Comparison of ENCODE assay signal across 9 mouse cellular contexts in the genomic region with DNA sequence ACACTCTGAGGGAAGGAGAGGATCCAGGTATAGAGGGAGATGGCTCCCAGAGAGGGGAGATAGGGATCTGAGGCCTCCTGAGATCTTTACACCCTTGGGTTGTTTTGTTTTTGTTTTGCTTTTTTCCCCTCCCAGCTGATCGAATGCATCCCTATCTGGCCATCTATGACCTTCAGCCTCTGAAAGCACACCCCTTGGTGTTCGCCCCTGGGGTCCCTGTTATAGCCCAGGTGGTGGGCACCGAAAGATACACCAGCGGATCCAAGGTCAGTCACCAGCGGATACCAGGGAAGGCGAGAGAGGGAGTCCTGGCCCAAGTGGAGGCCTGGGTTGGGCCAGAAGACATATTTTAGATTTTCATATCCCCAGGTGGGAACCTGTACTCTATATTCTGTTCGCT. TPM values are rescaled to one million over a fixed set of nuclear protein-coding genes. Genes with fewer than 3 reads are reported as not detected.
DNase-seq lines count a peak whose midpoint lies in the region; ATAC-seq and TF ChIP-seq lines count a peak whose summit lies in the region.
"Had no signal": no experiment of that assay in that cellular context is flagged by ENCODE, and none has a peak within 500 bp of the region (broad histone marks: within the 10 kb centered on the region; RNA-seq: fewer than 3 reads in every experiment).

No protein-coding gene starts in this region.

- H3K4me1 ChIP-seq in forebrain, embryonic 11.5 days (replicated peaks; ENCODE audit: control insufficient read depth, insufficient read depth, low read length): 0 out of 2 replicates have a peak, but pooled peaks cover 2% of the 10 kb centered on the region
- H3K4me1 ChIP-seq in limb, embryonic 12.5 days (replicated peaks): no peaks in the 10 kb centered on the region
- peaks cover 19% of the 10 kb centered on the region for H3K4me1 ChIP-seq in neural tube, embryonic 15.5 days

- H3K27ac ChIP-seq in left cerebral cortex, adult 2 months: no peak overlapping the region
- H3K27ac ChIP-seq in forebrain, embryonic 11.5 days (ENCODE audit: low read depth, low read length): no peak overlapping the region
- H3K27ac ChIP-seq in limb, embryonic 12.5 days: no peak overlapping the region
- 0 out of 2 replicates have a peak overlapping the region, but pooled peaks have one; percentile 43 for H3K27ac ChIP-seq in neural tube, embryonic 15.5 days (replicated peaks)

- intact Hi-C loops in left cerebral cortex, adult 2 months (cut with DNase I): loop anchor here (2.0 kb wide), 2 partner anchors 22 to 64 kb away; a partner anchor contains a TSS

- H3K9ac ChIP-seq in forebrain, embryonic 11.5 days (ENCODE audit: low read length): no peak overlapping the region
- no peak overlapping the region for H3K9ac ChIP-seq in limb, embryonic 12.5 days (replicated peaks)
- H3K9ac ChIP-seq in neural tube, embryonic 15.5 days (replicated peaks): 0 out of 2 replicates have a peak overlapping the region, but pooled peaks have one; percentile 67

- H3K36me3 ChIP-seq in forebrain, embryonic 11.5 days (ENCODE audit: control insufficient read depth, insufficient read depth, low read length): no peaks in the 10 kb centered on the region
- no peaks in the 10 kb centered on the region for H3K36me3 ChIP-seq in limb, embryonic 12.5 days
- H3K36me3 ChIP-seq in neural tube, embryonic 15.5 days: peaks cover 3% of the 10 kb centered on the region; the same call in 1 of the 2 replicates

- no peak for ATAC-seq in forebrain, embryonic 11.5 days (replicated peaks; ENCODE audit: low FRiP score)
- ATAC-seq in limb, embryonic 12.5 days (ENCODE audit: insufficient number of reproducible peaks, insufficient read depth, low FRiP score, low TSS enrichment, low read depth): no peak
- no peak for ATAC-seq in neural tube, embryonic 15.5 days (ENCODE audit: low FRiP score)
- no peak for ATAC-seq in monocyte, adult 5-6 weeks (replicated peaks; ENCODE audit: insufficient number of reproducible peaks, low FRiP score, low TSS enrichment, poor library complexity, severe bottlenecking)

- no peak for DNase-seq in left cerebral cortex, adult 2 months (ENCODE audit: extremely low spot score in 1 of 2, low spot score in 2 of 2)
- DNase-seq in left cerebral cortex, adult 9 months (ENCODE audit: low spot score in 2 of 2): no peak
- DNase-seq in forebrain, embryonic 11.5 days (ENCODE audit: low spot score): no peak
- no peak for DNase-seq in spleen, postnatal 36 days (ENCODE audit: low spot score in 2 of 2)
- DNase-seq in frontal cortex, adult 2 months (ENCODE audit: extremely low spot score in 1 of 2, low spot score in 1 of 2): no peak
- DNase-seq: kidney, adult 11 months had no signal

- peak overlapping the region; percentile 60 for H3K4me3 ChIP-seq in left cerebral cortex, adult 2 months
- peak overlapping the region; percentile 49 for H3K4me3 ChIP-seq in forebrain, embryonic 11.5 days (ENCODE audit: low read depth, low read length)
- H3K4me3 ChIP-seq in limb, embryonic 12.5 days (replicated peaks): peak overlapping the region; percentile 61; the same call in 1 of the 2 replicates
- H3K4me3 ChIP-seq in neural tube, embryonic 15.5 days (replicated peaks): peak overlapping the region; percentile 67

- TF ChIP-seq CTCF in left cerebral cortex, adult 2 months (IDR thresholded peaks at IDR 0.05): no peak

- no peaks in the 10 kb centered on the region for H3K9me3 ChIP-seq in forebrain, embryonic 11.5 days (ENCODE audit: control insufficient read depth, low read length)
- no peaks in the 10 kb centered on the region for H3K9me3 ChIP-seq in limb, embryonic 12.5 days
- no peaks in the 10 kb centered on the region for H3K9me3 ChIP-seq in neural tube, embryonic 15.5 days (replicated peaks)

- H3K27me3 ChIP-seq in forebrain, embryonic 11.5 days (ENCODE audit: control insufficient read depth, insufficient read depth, low read length): peaks cover 4% of the 10 kb centered on the region; the same call in 1 of the 2 replicates
- H3K27me3 ChIP-seq in limb, embryonic 12.5 days: peaks cover 54% of the 10 kb centered on the region
- no peaks in the 10 kb centered on the region; the same call in none of the 2 replicates for H3K27me3 ChIP-seq in neural tube, embryonic 15.5 days (replicated peaks)

- 91% methylated on average over 7 of the region's 7 CpGs for WGBS in forebrain, embryonic 11.5 days
- 87% methylated on average over 7 of the region's 7 CpGs for WGBS in limb, embryonic 12.5 days
- WGBS in neural tube, embryonic 15.5 days: 89% methylated on average over 7 of the region's 7 CpGs

- no peak overlapping the region; the same call in 1 of the 2 replicates for H3K4me2 ChIP-seq in forebrain, embryonic 11.5 days (ENCODE audit: low read depth, low read length, severe bottlenecking)
- H3K4me2 ChIP-seq in limb, embryonic 12.5 days: peak overlapping the region; percentile 92
- peak overlapping the region; percentile 82 for H3K4me2 ChIP-seq in neural tube, embryonic 15.5 days

RNA-seq across cellular contexts. Expression of a gene that starts 1.1 kb away (rescaled TPM):
- 10 to 100 TPM; 12.8 to 13.6 TPM for total RNA-seq in left cerebral cortex, adult 2 months (2021)
- 3.2 and 3.8 TPM in 2 replicates for polyA plus RNA-seq in forebrain, embryonic 11.5 days (2014; fragmentation: Nextera tagmentation; extraction: Ambion mirVana)
- 4.4 and 4.5 TPM in 2 replicates for polyA plus RNA-seq in limb, embryonic 12.5 days (2016; fragmentation: Nextera tagmentation; extraction: Ambion mirVana)
- 16.1 and 18.1 TPM in 2 replicates for polyA plus RNA-seq in neural tube, embryonic 15.5 days (2015; fragmentation: Nextera tagmentation; extraction: Ambion mirVana)
- polyA plus RNA-seq in frontal cortex, adult 2 months (2012; rRNA removed): 23.4 and 28.6 TPM in 2 replicates
- total RNA-seq in monocyte, adult 5-6 weeks (2017): 5.1 to 22.0 TPM (median 11.1 TPM) in 3 replicates

RNA-seq across cellular contexts. Expression of a gene that starts 8.2 kb away (rescaled TPM):
- not detected for total RNA-seq in left cerebral cortex, adult 2 months (2021)
- not detected in 2 replicates for polyA plus RNA-seq in forebrain, embryonic 11.5 days (2014; fragmentation: Nextera tagmentation; extraction: Ambion mirVana)
- polyA plus RNA-seq in limb, embryonic 12.5 days (2016; fragmentation: Nextera tagmentation; extraction: Ambion mirVana): not detected in 2 replicates
- not detected in 2 replicates for polyA plus RNA-seq in neural tube, embryonic 15.5 days (2015; fragmentation: Nextera tagmentation; extraction: Ambion mirVana)
- not detected in 2 replicates for polyA plus RNA-seq in frontal cortex, adult 2 months (2012; rRNA removed)
- total RNA-seq in monocyte, adult 5-6 weeks (2017): not detected in 3 replicates

RNA-seq across cellular contexts. Expression of a gene that starts 15.8 kb away (rescaled TPM):
- total RNA-seq in left cerebral cortex, adult 2 months (2021): 100 to 1,000 TPM; 164 to 169 TPM
- polyA plus RNA-seq in forebrain, embryonic 11.5 days (2014; fragmentation: Nextera tagmentation; extraction: Ambion mirVana): 812 and 901 TPM in 2 replicates
- polyA plus RNA-seq in limb, embryonic 12.5 days (2016; fragmentation: Nextera tagmentation; extraction: Ambion mirVana): 857 and 867 TPM in 2 replicates
- 756 and 815 TPM in 2 replicates for polyA plus RNA-seq in neural tube, embryonic 15.5 days (2015; fragmentation: Nextera tagmentation; extraction: Ambion mirVana)
- polyA plus RNA-seq in frontal cortex, adult 2 months (2012; rRNA removed): 245 and 249 TPM in 2 replicates
- total RNA-seq in monocyte, adult 5-6 weeks (2017): 181 to 224 TPM (median 209 TPM) in 3 replicates

RNA-seq across cellular contexts. Expression of a gene that starts 21.8 kb away (rescaled TPM):
- total RNA-seq in left cerebral cortex, adult 2 months (2021): 100 to 1,000 TPM; 411 to 445 TPM
- polyA plus RNA-seq in forebrain, embryonic 11.5 days (2014; fragmentation: Nextera tagmentation; extraction: Ambion mirVana): 17.7 and 21.1 TPM in 2 replicates
- 17.6 and 18.4 TPM in 2 replicates for polyA plus RNA-seq in limb, embryonic 12.5 days (2016; fragmentation: Nextera tagmentation; extraction: Ambion mirVana)
- 15.0 and 16.6 TPM in 2 replicates for polyA plus RNA-seq in neural tube, embryonic 15.5 days (2015; fragmentation: Nextera tagmentation; extraction: Ambion mirVana)
- polyA plus RNA-seq in frontal cortex, adult 2 months (2012; rRNA removed): 285 and 322 TPM in 2 replicates
- total RNA-seq in monocyte, adult 5-6 weeks (2017): 50.8 to 81.3 TPM (median 55.8 TPM) in 3 replicates

RNA-seq across cellular contexts. Expression of a gene that starts 21.9 kb away (rescaled TPM):
- not detected for total RNA-seq in left cerebral cortex, adult 2 months (2021)
- polyA plus RNA-seq in forebrain, embryonic 11.5 days (2014; fragmentation: Nextera tagmentation; extraction: Ambion mirVana): 0.35 and 0.56 TPM in 2 replicates
- 0.37 and 0.68 TPM in 2 replicates for polyA plus RNA-seq in limb, embryonic 12.5 days (2016; fragmentation: Nextera tagmentation; extraction: Ambion mirVana)
- polyA plus RNA-seq in neural tube, embryonic 15.5 days (2015; fragmentation: Nextera tagmentation; extraction: Ambion mirVana): 0.15 and 0.41 TPM in 2 replicates
- 0.13 TPM in 1 of 2 replicates, not detected in the other for polyA plus RNA-seq in frontal cortex, adult 2 months (2012; rRNA removed)
- total RNA-seq in monocyte, adult 5-6 weeks (2017): not detected in 3 replicates
